Mouse (Mus musculus) olfactory bulb, adult 2 months (tissue): Measurements from ENCODE around the gene Acads.

Source experiments
- CTCF ChIP-seq: fragments of 200-500 bp; IDR thresholded peaks from 2 replicates; pipeline ENCODE4 v1.5.1; 2012; ENCODE audit warnings: low read depth, mild to moderate bottlenecking, low read length, moderate library complexity; ENCODE audit not compliant: insufficient read depth
- POLR2A ChIP-seq: fragments of 200-500 bp; IDR thresholded peaks from 2 replicates; pipeline ENCODE4 v1.6.1; 2012; ENCODE audit warnings: mild to moderate bottlenecking, low read depth, low read length, moderate library complexity; ENCODE audit not compliant: insufficient read depth

DNA sequence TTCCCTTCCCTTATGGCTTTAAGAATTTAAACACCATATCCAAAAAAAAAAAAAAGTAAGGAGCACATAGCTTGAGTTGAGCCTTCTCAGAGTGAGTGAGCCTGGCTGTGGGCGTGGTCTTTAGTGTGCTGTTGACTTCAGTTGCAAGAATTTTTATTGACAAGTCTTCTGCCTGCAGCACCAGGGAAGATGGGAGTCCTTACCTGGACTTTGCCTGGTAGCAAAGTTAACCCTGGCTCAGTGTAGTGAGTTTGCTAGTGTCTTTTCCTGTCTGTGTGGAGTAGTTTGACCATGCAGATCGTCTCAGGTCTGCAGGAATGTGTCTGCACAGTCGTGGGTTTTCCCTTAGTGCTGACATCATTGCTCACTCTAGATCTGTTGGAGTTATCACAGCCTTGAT, 28.1 kb downstream of the Acads start:
- TF ChIP-seq CTCF (no peak), POLR2A (no peak)
